Mouse (Mus musculus): ENCODE measurements around the gene Lsamp. TPM values are rescaled to one million over a fixed set of nuclear protein-coding genes. Genes with fewer than 3 reads are reported as not detected.

The Lsamp gene
- total and polyA plus RNA-seq, 3 experiments, result not detected

GRCm38 (mm10) chr16:42123826-42124225 lies 2139.7 kb downstream of the Lsamp start:
- Histone ChIP-seq H3K4me3 (replicated peaks in 1 of 3; ENCODE audit: low read depth in 2 of 3, low read length in 2 of 3, poor library complexity in 1 of 3) (no peak overlapping the region), H3K4me1 (ENCODE audit: control insufficient read depth in 1 of 2, insufficient read depth in 2 of 2) (no peaks in the 10 kb centered on the region), H3K27ac (ENCODE audit: insufficient read depth, low read depth) (no peak overlapping the region), H3K27me3 (replicated peaks) (no peaks in the 10 kb centered on the region), H3K4me2 (ENCODE audit: insufficient read depth, low read depth, poor library complexity, severe bottlenecking) (no peak overlapping the region), H3K79me2 (replicated peaks; ENCODE audit: control insufficient read depth, extremely low read depth, insufficient read depth, poor library complexity, severe bottlenecking) (no peaks in the 10 kb centered on the region), H3K9ac (ENCODE audit: insufficient read depth, low read depth) (no peak overlapping the region), H3K36me3 (replicated peaks in 1 of 2; ENCODE audit: control insufficient read depth in 1 of 2, insufficient read depth in 1 of 2, low read length in 1 of 2) (no peaks in the 10 kb centered on the region), H3K9me3 (replicated peaks; ENCODE audit: low read length) (no peaks in the 10 kb centered on the region)
- no peak for DNase-seq (ENCODE audit: extremely low read depth)
- in situ Hi-C loops (cut with MboI; ENCODE audit: low pct_ligation_motif_present, low pct_unique_long_range_greater_than_20kb, low sequenced_read_pairs) (no loop called here), dilution Hi-C loops (cut with MboI; ENCODE audit: extremely low pct_ligation_motif_present, extremely low pct_unique_long_range_greater_than_20kb, low sequenced_read_pairs) (no loop called here)
- TF ChIP-seq JUND (conservative IDR thresholded peaks at IDR 0.05; ENCODE audit: low read depth, low read length) (no peak), EP300 (IDR thresholded peaks at IDR 0.05; ENCODE audit: low read length) (no peak), HCFC1 (IDR thresholded peaks at IDR 0.05; ENCODE audit: low read depth, low read length) (no peak), KAT2A (IDR thresholded peaks at IDR 0.05; ENCODE audit: insufficient replicate concordance, low read length) (no peak), RCOR1 (conservative IDR thresholded peaks at IDR 0.05; ENCODE audit: low read depth, low read length) (no peak), CHD1 (IDR thresholded peaks at IDR 0.05; ENCODE audit: low read depth, low read length) (no peak), NRF1 (IDR thresholded peaks at IDR 0.05; ENCODE audit: low read depth, low read length) (no peak), USF2 (conservative IDR thresholded peaks at IDR 0.05; ENCODE audit: low read depth, low read length) (no peak), POLR2AphosphoS2 (IDR thresholded peaks at IDR 0.05; ENCODE audit: low read depth, low read length) (no peak), MEF2A (IDR thresholded peaks at IDR 0.05; ENCODE audit: borderline replicate concordance, low read depth, low read length) (no peak)

- TF ChIP-seq MAFK (IDR thresholded peaks at IDR 0.05; ENCODE audit: insufficient replicate concordance, low read length) (no peak), CHD1 (IDR thresholded peaks at IDR 0.05; ENCODE audit: low read depth, low read length) (no peak), POLR2AphosphoS2 (IDR thresholded peaks at IDR 0.05; ENCODE audit: low read depth, low read length) (no peak), NRF1 (IDR thresholded peaks at IDR 0.05; ENCODE audit: low read depth, low read length) (no peak), MAX (IDR thresholded peaks at IDR 0.05; ENCODE audit: low read length) (no peak), MYC (IDR thresholded peaks at IDR 0.05; ENCODE audit: low read depth, low read length) (no peak), ZKSCAN1 (IDR thresholded peaks at IDR 0.05; ENCODE audit: borderline replicate concordance, low read depth, low read length) (no peak), SMC3 (IDR thresholded peaks at IDR 0.05; ENCODE audit: low read depth, low read length) (no peak), MEF2A (IDR thresholded peaks at IDR 0.05; ENCODE audit: borderline replicate concordance, low read depth, low read length) (no peak)
- Histone ChIP-seq H3K9me3 (replicated peaks; ENCODE audit: low read length) (no peaks in the 10 kb centered on the region), H3K9ac (ENCODE audit: insufficient read depth, low read depth) (no peak overlapping the region), H3K4me2 (ENCODE audit: insufficient read depth, low read depth, poor library complexity, severe bottlenecking) (no peak overlapping the region), H3K36me3 (replicated peaks in 1 of 2; ENCODE audit: control insufficient read depth in 1 of 2, insufficient read depth in 1 of 2, low read length in 1 of 2) (no peaks in the 10 kb centered on the region), H3K79me2 (replicated peaks; ENCODE audit: control insufficient read depth, extremely low read depth, insufficient read depth, poor library complexity, severe bottlenecking) (no peaks in the 10 kb centered on the region), H3K27me3 (replicated peaks) (no peaks in the 10 kb centered on the region), H3K4me1 (ENCODE audit: control insufficient read depth in 1 of 2, insufficient read depth in 2 of 2) (no peaks in the 10 kb centered on the region), H3K4me3 (replicated peaks in 1 of 3; ENCODE audit: low read depth in 2 of 3, low read length in 2 of 3, poor library complexity in 1 of 3) (no peak overlapping the region), H3K27ac (ENCODE audit: insufficient read depth, low read depth) (no peak overlapping the region)
- dilution Hi-C loops (cut with MboI; ENCODE audit: extremely low pct_ligation_motif_present, extremely low pct_unique_long_range_greater_than_20kb, low sequenced_read_pairs), result no loop called here
- in situ Hi-C loops (cut with MboI; ENCODE audit: low pct_ligation_motif_present, low pct_unique_long_range_greater_than_20kb, low sequenced_read_pairs), result no loop called here
- DNase-seq (ENCODE audit: extremely low read depth), result no peak
Observed at GRCm38 (mm10) chr16:42126061-42126460, 2141.9 kb downstream of the Lsamp start.
